Mouse (Mus musculus): ENCODE measurements around the gene Vldlr. TPM values are rescaled to one million over a fixed set of nuclear protein-coding genes. Genes with fewer than 3 reads are reported as not detected.

The Vldlr gene
- 10.8 TPM for polyA plus RNA-seq (2014; fragmentation: Illumina TruSeq; extraction: RNeasy Lipid Tissue Mini Kit (QIAGEN cat#74804); ENCODE audit: insufficient read depth, low read depth, low replicate concordance)

GRCm38 (mm10) chr19:27216318-27216717 is at the start of gene Vldlr:
Vldlr (plus strand) TSS chr19:27216484.

Other genes starting within 250 kb of the Vldlr start
- gene Kcnv2, start 106.1 kb downstream of the Vldlr start, polyA plus RNA-seq (2014; fragmentation: Illumina TruSeq; extraction: RNeasy Lipid Tissue Mini Kit (QIAGEN cat#74804); ENCODE audit: insufficient read depth, low read depth, low replicate concordance) = 0.07 TPM
- 40.4 TPM for gene Pum3, start 213.3 kb downstream of the Vldlr start, polyA plus RNA-seq (2014; fragmentation: Illumina TruSeq; extraction: RNeasy Lipid Tissue Mini Kit (QIAGEN cat#74804); ENCODE audit: insufficient read depth, low read depth, low replicate concordance)

Measured in lung, adult 10 weeks (tissue).